Mouse (Mus musculus) C2C12 (cell line): ENCODE measurements around the gene Rap1gap2.

Source experiments
- CEBPB ChIP-seq: IDR thresholded peaks from one replicate; pipeline ENCODE4 v1.6.1; 2011; ENCODE audit warnings: low read depth, mild to moderate bottlenecking, control low read depth, moderate library complexity
- CTCF ChIP-seq: IDR thresholded peaks from one replicate; pipeline ENCODE4 v1.5.1; 2011; ENCODE audit not compliant: control insufficient read depth, insufficient read depth, insufficient read length
- FOSL1 ChIP-seq: IDR thresholded peaks from one replicate; pipeline ENCODE4 v1.8.0; 2011; ENCODE audit warnings: mild to moderate bottlenecking, low read length; ENCODE audit not compliant: poor library complexity, insufficient read depth, severe bottlenecking
- MYOD1 ChIP-seq: IDR thresholded peaks from one replicate; pipeline ENCODE4 v1.6.1; 2011; ENCODE audit warnings: low read depth; ENCODE audit not compliant: control insufficient read depth, insufficient read length
- USF1 ChIP-seq: IDR thresholded peaks from one replicate; pipeline ENCODE4 v1.6.1; 2011; ENCODE audit warnings: low read depth, mild to moderate bottlenecking, control low read depth, moderate library complexity

DNA sequence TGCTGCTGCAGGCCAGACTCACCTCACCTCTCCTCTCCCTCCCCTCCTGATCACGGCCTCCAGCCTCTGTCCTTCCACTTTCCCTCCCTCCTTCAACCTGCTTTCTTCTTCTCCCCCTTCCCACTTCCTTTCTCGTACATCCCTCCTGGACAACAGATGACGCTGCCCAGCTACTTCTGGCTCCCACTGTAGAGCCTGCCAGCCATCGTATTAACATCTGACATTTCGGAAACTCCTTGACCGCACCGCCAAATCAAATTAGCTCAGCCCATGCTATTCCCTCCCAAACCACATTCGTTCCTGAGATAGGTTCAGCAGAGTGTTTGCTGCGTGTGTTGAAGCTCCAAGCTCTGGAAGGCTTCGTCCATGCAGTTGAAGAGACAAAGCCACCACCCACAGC is 138.0 kb downstream of the Rap1gap2 start:
- TF ChIP-seq CTCF = no peak
- no peak for TF ChIP-seq MYOD1
- no peak for TF ChIP-seq USF1
- TF ChIP-seq CEBPB = no peak
- TF ChIP-seq FOSL1 = no peak
